Mouse (Mus musculus) heart, postnatal 0 days (tissue): ENCODE data around the gene Fubp1.

ENCODE experiments used
- CTCF ChIP-seq: IDR thresholded peaks from 2 replicates; pipeline ENCODE4 v1.5.1; 2016; ENCODE audit warnings: antibody characterized with exemption, control low read depth, low read depth
- EP300 ChIP-seq: IDR thresholded peaks from 2 replicates; pipeline ENCODE4 v1.6.1; 2016; ENCODE audit warnings: antibody characterized with exemption, low read depth

GRCm38 (mm10) chr3:152160607-152161006 is 49.6 kb upstream of the Fubp1 start:
- TF ChIP-seq CTCF (no peak), EP300 (no peak)
